Mouse (Mus musculus) gastrocnemius, postnatal 25 days (tissue): ENCODE results near the gene Gbp10. TPM values are rescaled to one million over a fixed set of nuclear protein-coding genes. Genes with fewer than 3 reads are reported as not detected.
A peak's percentile ranks its signal among the peaks of the same experiment; 100 is the strongest.
"Not testable (repeated sequence)": the region's sequence is repeated elsewhere in the genome, so short reads cannot be mapped to it uniquely, and the experiment has no call there.

Experiments used
- DNase-seq: peaks from one replicate; pipeline ENCODE4 v3.0.0; 2022
- long read RNA-seq, 2 experiments: library from polyadenylated mRNA; stranded (forward); transcript quantifications; one replicate each; pipeline ENCODE4 v2.0.0; 2021
- total RNA-seq, 2 experiments: library from RNA; stranded (reverse); gene quantifications; 1 replicate in 1 of 2; 2 replicates in 1 of 2; pipeline ENCODE4 v1.2.3; 2021

Gene Gbp10
- 1 to 10 TPM in 1 of 2 experiments, under 1 TPM in 1; 0.27 to 1.3 TPM for total RNA-seq
- long read RNA-seq, experiment 1: 0 reads
- long read RNA-seq, experiment 2, partial matches to known transcripts: 0 of 1 reads
- long read RNA-seq, experiment 2, other reads (novel, unspliced or antisense): 0 of 1 reads

DNA sequence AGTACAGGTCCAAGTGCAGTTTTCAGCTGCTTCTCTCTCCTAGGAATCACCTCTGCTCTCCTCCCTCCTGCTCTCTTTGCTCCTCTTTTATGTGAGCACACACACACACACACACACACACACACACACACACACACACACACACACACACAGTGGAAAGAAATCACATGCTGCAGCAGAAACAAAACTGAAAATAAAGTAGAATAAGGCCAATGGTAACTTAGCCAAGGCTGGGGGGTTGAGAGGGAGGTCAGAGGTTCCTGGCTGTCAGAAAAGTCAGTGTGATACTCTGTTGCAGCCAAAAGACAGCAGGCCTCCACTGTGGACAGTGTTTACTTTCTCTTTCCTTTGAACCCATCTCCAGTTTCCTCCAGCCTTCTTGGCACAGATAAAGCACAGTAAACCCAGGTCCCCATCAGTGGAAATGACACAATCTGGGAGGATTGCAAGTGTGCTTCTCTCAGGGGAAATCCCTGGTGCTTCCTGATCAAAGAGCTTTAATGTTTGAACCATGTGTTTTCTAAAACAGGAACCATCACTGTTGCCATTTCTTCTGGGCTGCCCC lies at the start of gene Gbp10:
Gene Gbp10 (minus strand): TSS at position 51 of the 565 bp plus-strand sequence.
- DNase-seq: peak; percentile 7

DNA sequence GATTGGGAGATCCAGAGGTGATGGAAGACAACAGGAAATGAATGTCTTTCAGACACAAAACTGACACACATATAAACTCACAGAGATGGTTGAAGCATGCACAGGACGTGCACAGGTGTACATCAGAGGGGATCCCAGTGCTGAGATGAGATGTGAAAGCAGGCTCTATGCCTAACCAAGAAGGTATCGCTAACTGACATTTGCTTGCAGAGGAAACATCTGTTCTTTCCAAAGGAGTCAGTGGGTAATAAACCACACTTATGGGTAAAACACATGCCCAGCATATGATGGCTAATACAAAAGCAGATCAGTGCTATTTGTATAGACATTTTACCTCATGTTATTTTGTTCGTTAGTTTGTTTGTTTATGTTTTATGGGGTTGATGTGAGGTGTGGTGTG lies 21.3 kb upstream of the Gbp10 start:
- not testable (repeated sequence) for DNase-seq

DNA sequence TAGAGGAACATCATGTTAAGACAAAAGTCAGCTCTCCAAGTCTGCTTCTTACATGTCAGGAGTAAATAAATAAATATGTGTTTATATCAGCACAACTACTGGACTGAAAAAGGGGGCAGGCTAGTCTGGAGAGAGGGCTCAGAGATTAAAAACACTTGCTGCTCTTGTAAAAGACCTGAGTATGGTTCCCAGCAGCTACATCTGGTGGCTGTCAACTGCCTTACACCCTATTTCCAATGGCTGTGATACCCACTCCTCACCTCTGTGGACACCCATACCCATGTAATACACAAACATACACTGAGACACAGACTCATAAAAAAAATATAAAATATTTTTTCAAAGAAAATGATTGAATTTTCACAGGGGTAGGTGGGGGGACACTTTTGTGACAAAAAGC lies 13.2 kb upstream of the Gbp10 start:
- DNase-seq: no peak

DNA sequence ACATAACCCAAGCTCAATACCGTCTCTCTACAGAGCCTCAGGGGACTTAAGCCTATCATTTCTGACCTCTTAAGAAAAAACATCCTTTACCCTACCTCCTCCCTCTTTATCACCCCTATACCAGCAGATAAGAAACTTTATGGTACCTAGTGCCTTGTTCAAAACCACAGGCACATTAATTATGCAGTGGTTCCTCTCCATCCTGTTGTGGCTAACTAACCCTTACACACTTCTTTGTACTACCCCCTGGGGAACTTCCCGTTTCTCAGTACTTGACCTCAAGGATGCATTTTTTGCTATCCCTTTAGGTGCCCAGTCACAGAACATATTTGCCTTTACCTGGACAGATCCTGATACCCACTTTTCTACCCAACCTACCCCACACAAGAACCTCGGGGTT lies 5.4 kb upstream of the Gbp10 start:
- DNase-seq: not testable (repeated sequence)

DNA sequence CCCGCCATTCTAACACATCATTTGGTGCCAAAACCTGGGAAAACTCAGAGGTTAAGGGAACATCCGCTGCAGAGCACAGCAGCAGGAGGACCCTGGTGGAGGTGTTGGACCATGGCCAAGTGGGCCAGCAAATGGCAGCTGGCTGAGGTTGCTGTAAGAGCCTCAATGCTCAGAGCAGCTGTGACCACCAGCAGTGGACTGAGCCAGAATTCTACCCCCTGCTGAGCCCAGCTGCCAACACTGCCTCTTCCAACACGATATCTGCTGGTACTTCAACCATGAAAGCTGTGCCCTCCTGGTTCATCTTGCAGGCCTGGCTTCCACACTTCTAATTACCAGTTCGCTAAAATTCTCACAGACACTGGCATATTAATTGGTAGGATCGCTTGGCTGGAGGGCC lies 1.6 kb upstream of the Gbp10 start:
- not testable (repeated sequence) for DNase-seq

DNA sequence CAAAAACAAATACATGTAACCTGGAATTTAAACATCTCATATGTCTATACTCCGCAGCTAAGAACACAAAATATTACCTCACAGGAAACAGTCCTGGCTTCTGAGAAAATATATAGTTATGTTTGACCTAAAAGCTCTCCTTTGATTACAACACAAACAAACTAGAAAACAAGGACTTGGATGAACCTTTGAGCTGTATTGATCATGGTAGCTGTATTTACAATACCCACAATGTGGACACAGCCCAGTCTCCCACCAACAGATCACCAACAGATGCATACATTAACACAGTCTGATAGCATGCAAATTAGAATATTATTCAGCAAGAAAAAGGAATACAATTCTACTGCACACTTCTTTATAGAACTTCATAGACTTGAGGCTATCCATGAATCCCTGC lies 931 bp downstream of the Gbp10 start:
- DNase-seq: not testable (repeated sequence)

DNA sequence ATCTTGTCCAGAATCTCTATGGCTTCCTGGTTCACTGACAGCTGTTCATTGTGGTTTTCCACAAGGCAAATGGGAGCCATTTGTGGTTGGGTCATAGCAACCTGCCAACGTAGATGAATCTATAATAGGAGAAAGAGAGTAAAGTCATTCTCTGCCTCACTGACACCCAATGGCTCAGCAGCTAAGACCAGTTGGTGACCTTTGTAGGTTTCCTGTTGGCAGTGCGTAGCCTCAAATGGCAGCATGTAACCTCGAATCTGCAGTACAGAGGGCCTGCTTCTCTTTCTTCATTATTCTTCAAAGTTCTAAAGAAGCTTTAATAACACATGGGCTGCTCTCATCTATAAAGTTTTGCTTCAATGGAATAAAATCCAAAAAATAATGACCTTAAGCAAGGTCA lies 3.3 kb downstream of the Gbp10 start:
- DNase-seq: not testable (repeated sequence)

DNA sequence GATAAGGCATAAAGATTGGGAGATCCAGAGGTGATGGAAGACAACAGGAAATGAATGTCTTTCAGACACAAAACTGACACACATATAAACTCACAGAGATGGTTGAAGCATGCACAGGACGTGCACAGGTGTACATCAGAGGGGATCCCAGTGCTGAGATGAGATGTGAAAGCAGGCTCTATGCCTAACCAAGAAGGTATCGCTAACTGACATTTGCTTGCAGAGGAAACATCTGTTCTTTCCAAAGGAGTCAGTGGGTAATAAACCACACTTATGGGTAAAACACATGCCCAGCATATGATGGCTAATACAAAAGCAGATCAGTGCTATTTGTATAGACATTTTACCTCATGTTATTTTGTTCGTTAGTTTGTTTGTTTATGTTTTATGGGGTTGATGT lies 30.4 kb downstream of the Gbp10 start:
- DNase-seq: not testable (repeated sequence)

DNA sequence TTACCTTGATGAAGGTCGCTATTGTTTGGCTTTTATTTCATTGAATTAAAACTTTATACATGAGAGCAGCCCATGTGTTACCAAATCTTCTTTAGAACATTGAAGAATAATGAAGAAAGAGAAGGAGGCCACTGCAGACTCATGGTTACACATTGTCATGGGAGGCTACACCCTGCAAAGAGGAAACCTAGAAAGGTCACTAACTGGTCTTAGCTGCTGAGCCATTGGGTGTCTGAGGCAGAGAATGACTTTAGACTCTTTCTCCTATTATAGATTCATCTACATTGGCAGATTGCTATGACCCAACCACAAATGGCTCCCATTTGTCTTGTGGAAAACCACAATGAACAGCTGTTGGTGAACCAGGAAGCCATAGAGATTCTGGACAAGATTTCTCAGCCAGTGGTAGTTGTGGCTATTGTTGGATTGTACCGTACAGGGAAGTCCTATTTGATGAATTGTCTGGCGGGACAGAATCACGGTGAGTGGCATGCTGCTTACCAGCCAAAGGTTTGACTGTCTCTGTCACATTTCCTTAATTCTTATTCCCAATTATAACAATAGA lies 38.5 kb downstream of the Gbp10 start:
- not testable (repeated sequence) for DNase-seq

DNA sequence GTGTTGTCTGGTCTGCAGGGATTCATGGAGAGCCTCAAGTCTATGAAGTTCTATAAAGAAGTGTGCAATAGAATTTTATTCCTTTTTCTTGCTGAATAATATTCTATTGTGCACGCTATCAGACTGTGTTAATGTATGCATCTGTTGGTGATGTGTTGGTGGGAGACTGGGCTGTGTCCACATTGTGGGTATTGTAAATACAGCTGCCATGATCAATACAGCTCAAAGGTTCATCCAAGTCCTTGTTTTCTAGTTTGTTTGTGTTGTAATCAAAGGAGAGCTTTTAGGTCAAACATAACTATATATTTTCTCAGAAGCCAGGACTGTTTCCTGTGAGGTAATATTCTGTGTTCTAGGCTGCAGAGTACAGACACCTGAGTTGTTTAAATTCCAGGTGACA lies 40.2 kb downstream of the Gbp10 start:
- not testable (repeated sequence) for DNase-seq

DNA sequence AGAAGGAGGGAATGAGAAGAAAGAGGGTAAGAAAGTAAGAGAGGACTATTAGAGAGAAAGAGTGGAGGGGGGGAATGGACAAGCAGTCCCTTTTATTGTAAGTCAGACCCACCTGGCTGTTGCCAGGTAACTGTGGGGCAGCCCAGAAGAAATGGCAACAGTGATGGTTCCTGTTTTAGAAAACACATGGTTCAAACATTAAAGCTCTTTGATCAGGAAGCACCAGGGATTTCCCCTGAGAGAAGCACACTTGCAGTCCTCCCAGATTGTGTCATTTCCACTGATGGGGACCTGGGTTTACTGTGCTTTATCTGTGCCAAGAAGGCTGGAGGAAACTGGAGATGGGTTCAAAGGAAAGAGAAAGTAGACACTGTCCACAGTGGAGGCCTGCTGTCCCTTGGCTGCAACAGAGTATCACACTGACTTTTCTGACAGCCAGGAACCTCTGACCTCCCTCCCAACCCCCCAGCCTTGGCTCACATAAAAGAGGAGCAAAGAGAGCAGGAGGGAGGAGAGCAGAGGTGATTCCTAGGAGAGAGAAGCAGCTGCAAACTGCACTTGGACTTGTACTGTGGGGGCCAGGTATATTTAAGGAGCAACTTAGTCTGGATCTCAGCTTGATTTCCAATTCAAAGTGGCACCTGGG lies 41.3 kb downstream of the Gbp10 start:
- DNase-seq: peak; percentile 13

DNA sequence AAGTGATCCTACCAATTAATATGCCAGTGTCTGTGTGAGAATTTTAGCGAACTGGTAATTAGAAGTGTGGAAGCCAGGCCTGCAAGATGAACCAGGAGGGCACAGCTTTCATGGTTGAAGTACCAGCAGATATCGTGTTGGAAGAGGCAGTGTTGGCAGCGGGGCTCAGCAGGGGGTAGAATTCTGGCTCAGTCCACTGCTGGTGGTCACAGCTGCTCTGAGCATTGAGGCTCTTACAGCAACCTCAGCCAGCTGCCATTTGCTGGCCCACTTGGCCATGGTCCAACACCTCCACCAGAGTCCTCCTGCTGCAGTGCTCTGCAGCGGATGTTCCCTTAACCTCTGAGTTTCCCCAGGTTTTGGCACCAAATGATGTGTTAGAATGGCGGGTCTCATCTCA lies 43.0 kb downstream of the Gbp10 start:
- DNase-seq: not testable (repeated sequence)

DNA sequence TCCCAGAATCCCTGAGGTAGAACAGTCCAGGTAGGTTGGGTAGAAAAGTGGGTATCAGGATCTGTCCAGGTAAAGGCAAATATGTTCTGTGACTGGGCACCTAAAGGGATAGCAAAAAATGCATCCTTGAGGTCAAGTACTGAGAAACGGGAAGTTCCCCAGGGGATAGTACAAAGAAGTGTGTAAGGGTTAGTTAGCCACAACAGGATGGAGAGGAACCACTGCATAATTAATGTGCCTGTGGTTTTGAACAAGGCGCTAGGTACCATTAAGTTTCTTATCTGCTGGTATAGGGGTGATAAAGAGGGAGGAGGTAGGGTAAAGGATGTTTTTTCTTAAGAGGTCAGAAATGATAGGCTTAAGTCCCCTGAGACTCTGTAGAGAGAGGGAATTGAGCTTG lies 46.8 kb downstream of the Gbp10 start:
- not testable (repeated sequence) for DNase-seq

DNA sequence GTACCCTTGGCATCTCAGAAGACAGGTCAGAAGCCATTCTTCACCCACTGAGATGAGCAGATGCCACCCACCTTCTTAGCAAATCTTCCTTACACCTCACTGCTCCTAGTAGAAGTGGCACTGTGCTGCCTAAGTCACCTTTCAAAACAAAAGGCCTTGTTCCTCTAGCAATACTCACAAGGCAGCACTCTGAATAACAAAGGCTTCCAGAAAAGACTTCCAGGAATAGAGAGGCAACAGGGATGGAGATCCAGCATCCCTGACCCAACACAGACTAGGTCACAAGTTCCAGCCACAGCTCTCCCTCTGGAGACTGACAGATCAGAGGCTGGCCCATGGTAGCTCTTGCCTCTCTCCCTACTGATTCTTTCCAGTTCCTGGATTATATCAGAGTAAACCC lies 57.9 kb downstream of the Gbp10 start:
- no peak for DNase-seq

Other genes with a start within 250 kb of the Gbp10 start
- gene Gbp9, start 100.0 kb downstream of the Gbp10 start, total RNA-seq: 1 to 10 TPM; 2.8 to 3.3 TPM
- gene Gbp8, start 100.0 kb downstream of the Gbp10 start, total RNA-seq: under 1 TPM in 1 of 2 experiments, not detected in 1; 0.13 TPM
- gene Gbp4, start 99.9 kb downstream of the Gbp10 start, total RNA-seq: 1 to 10 TPM; 2.3 to 3.4 TPM
- under 1 TPM in 1 of 2 experiments, not detected in 1; 0.18 TPM for gene Gm43302, start 54.2 kb upstream of the Gbp10 start, total RNA-seq
- 1 to 10 TPM in 1 of 2 experiments, under 1 TPM in 1; 0.88 to 2.1 TPM for gene Gbp6, start 54.2 kb upstream of the Gbp10 start, total RNA-seq
- 1 to 10 TPM; 1.5 to 2.6 TPM for gene Lrrc8b, start 176.2 kb upstream of the Gbp10 start, total RNA-seq